Mouse (Mus musculus) heart, embryonic 11.5 days (tissue): Measurements from ENCODE around the gene Ambra1. TPM values are rescaled to one million over a fixed set of nuclear protein-coding genes. Genes with fewer than 3 reads are reported as not detected.

Source experiments
- ATAC-seq: fragments of 200-750 bp; cut with Nextera tagmentation; replicated peaks from 2 replicates; pipeline ENCODE4 v1.8.0; 2017; ENCODE audit warnings: moderate library complexity; ENCODE audit not compliant: insufficient number of reproducible peaks, low FRiP score, low TSS enrichment
- H3K27ac ChIP-seq: fragments of 300-500 bp; sonication (generic); 2 replicates; pipeline ENCODE4 v1.5.1; 2014; ENCODE audit warnings: mild to moderate bottlenecking, low read depth, low read length
- H3K27me3 ChIP-seq: fragments of 300-500 bp; sonication (generic); 2 replicates; pipeline ENCODE4 v1.6.1; 2014; ENCODE audit warnings: mild to moderate bottlenecking, low read length, mixed read lengths; ENCODE audit not compliant: control insufficient read depth, insufficient read depth
- H3K36me3 ChIP-seq: fragments of 300-500 bp; sonication (generic); 2 replicates; pipeline ENCODE4 v1.6.1; 2014; ENCODE audit warnings: mild to moderate bottlenecking, low read length, moderate library complexity, mixed read lengths; ENCODE audit not compliant: control insufficient read depth, insufficient read depth
- H3K4me1 ChIP-seq: fragments of 300-500 bp; sonication (generic); 2 replicates; pipeline ENCODE4 v1.6.1; 2014; ENCODE audit warnings: low read length; ENCODE audit not compliant: control insufficient read depth, insufficient read depth
- H3K4me2 ChIP-seq: fragments of 300-500 bp; sonication (generic); 2 replicates; pipeline ENCODE4 v1.6.1; 2014; ENCODE audit warnings: mild to moderate bottlenecking, moderate library complexity
- H3K4me3 ChIP-seq: fragments of 300-500 bp; sonication (generic); 2 replicates; pipeline ENCODE4 v1.5.1; 2014; ENCODE audit warnings: low read depth, low read length
- H3K9ac ChIP-seq: fragments of 300-500 bp; sonication (generic); 2 replicates; pipeline ENCODE4 v1.6.1; 2014; ENCODE audit warnings: mild to moderate bottlenecking, low read depth, low read length, moderate library complexity
- H3K9me3 ChIP-seq: fragments of 300-500 bp; sonication (generic); replicated peaks from 2 replicates; pipeline ENCODE4 v1.6.1; 2016; ENCODE audit warnings: low read length; ENCODE audit not compliant: control insufficient read depth
- WGBS: fragments of 180-500 bp; shearing (Covaris S2); extraction: QIAGEN DNeasy Blood & Tissue Kit; methylation state at CpG from one replicate; pipeline ENCODE4 v1.1.7; 2014; ENCODE audit not compliant: insufficient replicate concordance; 5-methylcytosine and 5-hydroxymethylcytosine counted together
- polyA plus RNA-seq: library from polyadenylated mRNA; unstranded; fragments of >200 nt; fragmentation: Nextera tagmentation; extraction: Ambion mirVana; gene quantifications from 2 replicates; pipeline ENCODE4 v1.2.1, GENCODE M21; 2014

Ambra1 gene
- polyA plus RNA-seq, 1 experiment from 2014 or later, result 12.1 TPM

- Histone ChIP-seq H3K36me3 (no peaks in the 10 kb centered on the region), H3K4me3 (no peak overlapping the region), H3K4me1 (no peaks in the 10 kb centered on the region), H3K4me2 (no peak overlapping the region), H3K27ac (no peak overlapping the region), H3K9ac (no peak overlapping the region), H3K27me3 (no peaks in the 10 kb centered on the region), H3K9me3 (no peaks in the 10 kb centered on the region)
- no peak for ATAC-seq
- WGBS, result 73% methylated on average over 8 of the region's 8 CpGs
These were observed 140.8 kb downstream of the Ambra1 start for GRCm38 (mm10) chr2:91870754-91871153.

- no peaks in the 10 kb centered on the region for H3K9me3 ChIP-seq
- no peaks in the 10 kb centered on the region for H3K4me1 ChIP-seq
- H3K27ac ChIP-seq, result no peak overlapping the region
- H3K36me3 ChIP-seq, result no peaks in the 10 kb centered on the region
- H3K4me3 ChIP-seq, result no peak overlapping the region
- no peak for ATAC-seq
- WGBS, result 90% methylated on average over 1 of the region's 1 CpGs
- no peaks in the 10 kb centered on the region for H3K27me3 ChIP-seq
- H3K4me2 ChIP-seq, result no peak overlapping the region
- no peak overlapping the region for H3K9ac ChIP-seq
These were observed 141.3 kb downstream of the Ambra1 start for GRCm38 (mm10) chr2:91871225-91871624.

GRCm38 (mm10) chr2:91872658-91873057 is 142.7 kb downstream of the Ambra1 start:
- no peaks in the 10 kb centered on the region for H3K27me3 ChIP-seq
- WGBS, result 93% methylated on average over 3 of the region's 3 CpGs
- H3K4me3 ChIP-seq, result no peak overlapping the region
- H3K4me2 ChIP-seq, result no peak overlapping the region
- H3K9ac ChIP-seq, result no peak overlapping the region
- ATAC-seq, result no peak
- no peaks in the 10 kb centered on the region for H3K9me3 ChIP-seq
- H3K36me3 ChIP-seq, result no peaks in the 10 kb centered on the region
- no peak overlapping the region for H3K27ac ChIP-seq
- no peaks in the 10 kb centered on the region for H3K4me1 ChIP-seq

- no peaks in the 10 kb centered on the region for H3K9me3 ChIP-seq
- no peaks in the 10 kb centered on the region for H3K27me3 ChIP-seq
- H3K4me3 ChIP-seq, result no peak overlapping the region
- no peak overlapping the region for H3K4me2 ChIP-seq
- no peak overlapping the region for H3K27ac ChIP-seq
- no peaks in the 10 kb centered on the region for H3K36me3 ChIP-seq
- peaks cover 5% of the 10 kb centered on the region; the same call in 1 of the 2 replicates for H3K4me1 ChIP-seq
- WGBS, result 84% methylated on average over 9 of the region's 9 CpGs
- H3K9ac ChIP-seq, result no peak overlapping the region
- no peak for ATAC-seq
These were observed 146.3 kb downstream of the Ambra1 start for GRCm38 (mm10) chr2:91876000-91876805.

DNA sequence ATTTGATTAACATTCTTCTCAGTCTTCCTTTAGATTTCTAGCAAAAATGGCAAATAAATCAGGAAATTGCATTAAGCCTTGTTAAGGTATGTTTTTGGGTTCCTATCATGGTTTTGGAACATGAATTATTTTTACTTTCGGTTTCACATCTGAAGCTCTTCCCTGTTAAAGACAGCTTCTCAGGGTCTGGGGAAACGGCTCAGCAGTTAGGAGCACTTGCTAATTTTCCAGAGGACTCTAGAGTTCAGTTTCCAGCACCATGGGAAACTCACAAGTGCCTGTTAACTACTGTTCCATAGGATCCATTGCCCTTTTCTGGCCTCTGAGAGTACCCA is 146.8 kb downstream of the Ambra1 start:
- 87% methylated on average over 2 of the region's 2 CpGs for WGBS
- no peak for ATAC-seq
- no peak overlapping the region for H3K9ac ChIP-seq
- no peaks in the 10 kb centered on the region for H3K36me3 ChIP-seq
- no peak overlapping the region for H3K4me2 ChIP-seq
- H3K4me1 ChIP-seq, result peaks cover 5% of the 10 kb centered on the region; the same call in 1 of the 2 replicates
- H3K27me3 ChIP-seq, result no peaks in the 10 kb centered on the region
- no peak overlapping the region for H3K4me3 ChIP-seq
- no peak overlapping the region for H3K27ac ChIP-seq
- H3K9me3 ChIP-seq, result no peaks in the 10 kb centered on the region

DNA sequence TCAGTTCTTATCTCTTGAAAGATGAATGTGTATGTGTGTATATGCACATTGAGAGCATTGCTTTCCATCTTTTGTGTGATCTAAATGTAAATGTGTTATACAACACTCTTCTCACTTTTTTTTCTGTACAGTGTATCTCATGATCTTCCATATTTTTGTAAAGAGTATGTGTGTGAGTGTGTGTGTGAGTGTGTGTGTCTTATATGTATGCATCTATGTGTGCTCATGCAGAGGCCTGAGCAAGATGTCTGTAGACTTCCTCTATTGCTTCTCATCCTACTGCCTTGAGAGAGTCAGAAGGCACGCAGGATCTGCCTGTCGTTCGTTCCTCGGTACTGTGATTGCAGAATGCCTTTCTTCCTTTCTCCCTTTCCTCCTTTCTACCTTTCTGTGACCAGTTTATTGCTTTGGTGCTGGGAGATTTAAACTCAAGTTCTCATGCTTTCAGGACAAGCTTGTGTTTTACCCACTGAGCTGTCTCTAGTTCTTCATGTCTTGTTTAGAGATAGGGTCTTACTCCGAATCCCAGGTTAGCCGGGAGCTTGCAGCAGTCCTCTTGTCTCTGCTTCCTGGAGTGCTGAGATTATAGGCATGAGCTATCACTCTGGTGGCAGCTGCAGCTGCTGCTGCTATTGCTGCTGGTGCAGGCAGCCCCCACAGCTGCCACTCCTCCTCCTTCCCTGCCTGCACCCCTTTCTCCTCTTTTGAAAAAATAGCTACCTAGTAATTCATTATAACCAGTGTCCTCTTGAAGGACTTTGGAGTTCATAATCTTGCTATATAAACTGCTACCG is 148.7 kb downstream of the Ambra1 start:
- WGBS, result 60% methylated on average over 7 of the region's 7 CpGs
- no peaks in the 10 kb centered on the region for H3K36me3 ChIP-seq
- ATAC-seq, result no peak; the same call in 1 of the 2 replicates
- H3K4me1 ChIP-seq, result peaks cover 5% of the 10 kb centered on the region; the same call in 1 of the 2 replicates
- H3K27me3 ChIP-seq, result no peaks in the 10 kb centered on the region
- peak overlapping the region; percentile 9; the same call in 1 of the 2 replicates for H3K4me2 ChIP-seq
- no peak overlapping the region; the same call in 1 of the 2 replicates for H3K27ac ChIP-seq
- H3K9me3 ChIP-seq, result no peaks in the 10 kb centered on the region
- H3K9ac ChIP-seq, result no peak overlapping the region
- no peak overlapping the region for H3K4me3 ChIP-seq

DNA sequence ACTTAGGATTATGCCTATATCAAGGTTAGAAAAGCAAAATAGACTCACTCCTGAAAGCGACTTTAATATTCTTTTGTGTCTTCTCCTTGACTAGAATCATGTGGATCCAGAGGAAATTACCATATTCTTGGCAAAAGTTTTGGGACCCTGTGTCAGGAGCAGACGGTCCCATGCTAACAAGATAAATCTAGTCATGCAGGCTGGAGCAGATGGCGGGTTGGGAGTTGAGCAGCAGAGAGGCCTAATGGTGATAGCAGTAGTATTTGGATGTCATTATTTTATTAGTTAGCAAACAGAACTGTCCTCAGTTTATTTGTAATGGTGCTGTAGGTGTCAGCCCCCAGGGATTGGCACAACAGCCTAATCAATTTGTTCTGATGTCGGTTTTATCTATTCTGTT is 154.0 kb downstream of the Ambra1 start:
- no peak for ATAC-seq

DNA sequence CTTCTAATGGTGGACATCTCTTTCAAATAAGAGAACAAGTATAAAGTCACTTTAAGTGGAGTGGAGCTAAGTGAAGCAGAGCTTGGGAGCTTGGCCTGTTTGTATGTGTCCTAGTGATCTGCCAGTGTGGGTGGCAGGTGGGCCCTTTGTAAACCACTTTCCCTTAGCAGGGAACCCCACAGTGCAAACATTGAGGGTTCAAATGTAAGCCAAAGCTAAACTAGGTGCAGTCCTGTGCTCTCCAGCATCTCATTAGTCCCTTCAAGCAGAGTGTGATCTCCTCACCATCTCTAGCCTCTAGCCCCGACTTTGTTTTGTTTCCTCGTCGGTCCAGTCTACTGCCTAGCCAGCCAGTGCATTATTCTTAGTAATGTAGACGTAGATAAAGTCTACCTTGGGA is 154.7 kb downstream of the Ambra1 start:
- H3K27me3 ChIP-seq, result no peaks in the 10 kb centered on the region
- 74% methylated on average over 4 of the region's 4 CpGs for WGBS
- peaks cover 7% of the 10 kb centered on the region for H3K36me3 ChIP-seq
- no peak overlapping the region for H3K4me2 ChIP-seq
- no peaks in the 10 kb centered on the region for H3K9me3 ChIP-seq
- H3K4me3 ChIP-seq, result no peak overlapping the region
- H3K4me1 ChIP-seq, result no peaks in the 10 kb centered on the region
- no peak for ATAC-seq
- no peak overlapping the region for H3K27ac ChIP-seq
- H3K9ac ChIP-seq, result no peak overlapping the region

More for the DNA sequence above, 154.0 kb downstream of the Ambra1 start:
- H3K27ac ChIP-seq, result no peak overlapping the region
- H3K4me2 ChIP-seq, result no peak overlapping the region
- no peaks in the 10 kb centered on the region for H3K27me3 ChIP-seq
- WGBS, result 71% methylated on average over 4 of the region's 4 CpGs
- H3K4me1 ChIP-seq, result no peaks in the 10 kb centered on the region
- H3K36me3 ChIP-seq, result peaks cover 7% of the 10 kb centered on the region
- H3K9ac ChIP-seq, result no peak overlapping the region
- no peak overlapping the region for H3K4me3 ChIP-seq
- H3K9me3 ChIP-seq, result no peaks in the 10 kb centered on the region
